Mouse (Mus musculus): Measurements from ENCODE around the gene Dnah7a. TPM values are rescaled to one million over a fixed set of nuclear protein-coding genes. Genes with fewer than 3 reads are reported as not detected.
A peak's percentile ranks its signal among the peaks of the same experiment; 100 is the strongest.
"Not testable (repeated sequence)": the region's sequence is repeated elsewhere in the genome, so short reads cannot be mapped to it uniquely, and the experiment has no call there.

The Dnah7a gene
- 0.61 and 0.93 TPM in 2 replicates for polyA plus RNA-seq (2015; fragmentation: Nextera tagmentation; extraction: Ambion mirVana)

DNA sequence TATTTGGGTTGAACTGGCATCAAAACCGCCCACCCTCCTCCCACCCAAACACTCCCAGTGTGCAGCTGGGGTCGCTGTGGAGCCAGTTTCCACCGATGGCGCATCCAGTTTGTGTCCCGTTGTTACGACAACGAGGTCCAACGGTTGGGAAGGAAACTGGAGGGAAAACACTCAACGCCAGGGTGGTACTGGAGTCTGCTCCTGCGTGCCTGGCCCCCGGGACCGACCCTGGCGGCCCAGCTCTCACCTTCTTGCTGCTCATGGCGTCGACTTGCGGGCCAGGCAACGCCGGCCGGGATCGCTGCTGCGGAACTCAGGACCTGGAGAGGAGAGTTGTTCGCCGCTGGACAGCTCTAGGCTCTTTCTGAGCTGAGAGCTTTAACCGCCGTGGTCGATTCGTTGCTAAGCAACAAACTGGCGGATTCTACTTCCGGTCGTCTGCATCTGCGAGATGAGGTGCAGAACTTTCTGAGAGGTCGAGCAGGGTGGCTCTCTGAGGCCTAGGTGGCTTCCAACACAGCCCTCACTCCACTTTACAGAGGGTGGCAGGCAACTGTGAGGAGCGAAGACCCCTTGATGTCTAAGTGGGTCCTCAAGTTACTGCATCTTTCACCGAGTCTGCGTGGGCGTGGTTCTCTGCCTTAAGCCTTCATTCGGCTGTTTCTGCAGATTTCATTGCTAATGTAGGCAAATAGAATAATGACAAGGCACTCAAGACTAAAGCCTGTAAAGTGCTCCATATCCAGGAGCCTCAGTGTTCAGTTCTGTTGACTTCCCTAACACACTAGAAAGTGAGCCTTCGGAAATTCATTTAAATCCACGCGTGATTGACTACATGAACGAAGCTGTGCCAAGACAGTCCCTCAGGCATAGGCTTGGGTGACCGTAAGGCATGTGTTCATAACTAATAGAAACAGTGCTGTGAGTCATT is at the start of gene Dnah7a:
TSS of gene Dnah7a (minus strand) at position 354 of the 931 bp plus-strand sequence.
- no peak within 1 kb of the TSS for H3K9ac ChIP-seq
- H3K27ac ChIP-seq, result no peak within 1 kb of the TSS
- H3K9me3 ChIP-seq, result no peaks in the 10 kb centered on the region
- H3K4me2 ChIP-seq, result peak within 1 kb of the TSS; percentile 90
- no peaks in the 10 kb centered on the region for H3K36me3 ChIP-seq
- no peaks in the 10 kb centered on the region for H3K27me3 ChIP-seq
- 14% methylated on average over 42 of the region's 42 CpGs for WGBS
- H3K4me1 ChIP-seq, result peaks cover 4% of the 10 kb centered on the region; the same call in 1 of the 2 replicates
- peak within 1 kb of the TSS; percentile 49 for H3K4me3 ChIP-seq
- no peak for ATAC-seq (ENCODE audit: insufficient number of reproducible peaks, low FRiP score, low TSS enrichment, low read depth)

DNA sequence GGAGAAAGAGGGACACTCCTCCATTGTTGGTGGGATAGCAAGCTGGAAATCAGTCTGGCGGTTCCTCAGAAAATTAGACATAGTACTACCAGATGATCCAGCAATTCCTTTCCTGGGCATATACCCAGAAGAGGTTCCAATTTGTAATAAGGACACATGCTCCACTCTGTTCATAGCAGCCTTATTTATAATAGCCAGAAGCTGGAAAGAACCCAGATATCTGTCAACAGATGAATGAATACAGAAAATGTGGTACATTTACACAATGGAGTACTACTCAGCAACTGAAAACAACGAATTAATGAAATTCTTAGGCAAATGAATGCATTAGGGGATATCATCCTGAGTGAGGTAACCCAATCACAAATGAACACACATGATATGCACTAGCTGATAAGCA is 46.9 kb upstream of the Dnah7a start:
- not testable (repeated sequence) for H3K27me3 ChIP-seq; H3K4me3 ChIP-seq; H3K36me3 ChIP-seq; H3K27ac ChIP-seq; H3K9me3 ChIP-seq; H3K9ac ChIP-seq; H3K4me2 ChIP-seq; H3K4me1 ChIP-seq; ATAC-seq (ENCODE audit: insufficient number of reproducible peaks, low FRiP score, low TSS enrichment, low read depth)
- 90% methylated on average over 2 of the region's 2 CpGs for WGBS

DNA sequence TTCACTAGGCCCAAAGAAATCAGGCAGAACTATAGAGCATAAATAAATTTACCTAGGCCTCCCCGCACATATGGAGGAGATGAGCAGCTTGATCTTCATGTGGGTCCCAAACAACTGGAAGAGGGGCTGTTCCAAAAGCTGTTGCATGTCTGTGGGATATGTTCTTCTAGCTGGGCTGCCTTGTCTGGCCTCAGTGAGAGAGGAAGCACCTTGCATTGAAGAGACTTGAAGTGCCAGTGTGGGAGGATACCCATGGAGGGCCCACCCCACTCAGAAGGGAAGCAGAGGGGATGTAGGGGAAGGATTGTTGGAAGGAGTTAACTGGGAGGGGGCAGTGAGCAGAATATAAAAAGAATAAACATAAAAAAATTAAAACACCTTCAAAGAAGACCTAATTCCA is 44.6 kb upstream of the Dnah7a start:
- H3K4me2 ChIP-seq, result no peak overlapping the region
- no peaks in the 10 kb centered on the region for H3K27me3 ChIP-seq
- H3K27ac ChIP-seq, result no peak overlapping the region
- H3K36me3 ChIP-seq, result no peaks in the 10 kb centered on the region
- WGBS, result 70% methylated on average over 1 of the region's 1 CpGs
- H3K4me1 ChIP-seq, result no peaks in the 10 kb centered on the region
- no peak overlapping the region for H3K9ac ChIP-seq
- ATAC-seq (ENCODE audit: insufficient number of reproducible peaks, low FRiP score, low TSS enrichment, low read depth), result no peak
- H3K9me3 ChIP-seq, result no peaks in the 10 kb centered on the region
- no peak overlapping the region for H3K4me3 ChIP-seq

DNA sequence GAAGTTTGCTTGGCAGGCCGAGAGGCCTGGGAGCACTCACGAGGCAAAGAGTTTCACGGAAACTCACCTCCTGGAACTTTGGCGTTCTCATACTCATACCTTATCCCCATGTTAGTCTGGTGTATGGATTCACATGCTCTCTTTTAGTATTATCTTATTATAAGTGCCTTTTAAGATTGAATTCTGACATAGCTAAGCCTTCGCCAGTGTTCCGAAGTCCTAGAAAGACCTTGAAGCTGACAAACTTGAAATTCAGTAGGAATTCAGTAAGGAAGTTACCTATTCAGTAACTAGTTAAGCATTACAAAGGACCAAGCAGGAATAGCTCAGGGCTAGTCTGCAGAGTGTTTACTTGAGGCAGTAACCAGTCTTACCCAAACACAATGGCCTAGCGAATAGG is 44.1 kb upstream of the Dnah7a start:
- H3K9ac ChIP-seq; H3K4me3 ChIP-seq; H3K9me3 ChIP-seq; H3K4me1 ChIP-seq; H3K27me3 ChIP-seq; H3K36me3 ChIP-seq; ATAC-seq (ENCODE audit: insufficient number of reproducible peaks, low FRiP score, low TSS enrichment, low read depth); H3K27ac ChIP-seq; H3K4me2 ChIP-seq: not testable (repeated sequence)
- WGBS, result 85% methylated on average over 7 of the region's 7 CpGs

DNA sequence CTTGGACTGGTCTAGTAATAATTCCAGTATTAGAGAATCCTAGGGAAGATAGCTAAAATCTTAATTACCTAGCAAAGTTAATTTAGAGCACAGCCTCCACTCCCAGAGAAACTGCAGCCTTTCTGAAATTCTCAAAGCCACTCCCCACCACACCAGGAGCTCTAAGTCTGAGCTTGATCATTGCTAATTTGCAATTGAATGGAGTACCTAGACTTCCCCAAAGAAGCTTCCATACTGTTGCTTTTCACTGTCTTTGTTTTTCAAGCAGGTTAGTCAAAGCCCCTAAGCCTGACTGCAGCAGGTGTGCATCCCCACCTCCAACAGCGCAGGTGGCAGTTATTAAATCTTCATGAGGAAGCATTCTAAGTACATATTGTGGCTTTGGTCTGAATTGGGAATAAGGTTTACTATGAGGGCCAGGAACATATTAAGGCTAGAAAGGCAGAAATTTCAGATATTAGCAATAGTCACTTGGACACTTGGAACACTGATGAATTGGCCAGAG is 43.3 kb upstream of the Dnah7a start:
- not testable (repeated sequence) for H3K9ac ChIP-seq; ATAC-seq (ENCODE audit: insufficient number of reproducible peaks, low FRiP score, low TSS enrichment, low read depth); H3K4me1 ChIP-seq; H3K4me3 ChIP-seq; H3K27ac ChIP-seq; H3K9me3 ChIP-seq; H3K36me3 ChIP-seq; H3K4me2 ChIP-seq; H3K27me3 ChIP-seq
- WGBS, result 73% methylated on average over 1 of the region's 1 CpGs

DNA sequence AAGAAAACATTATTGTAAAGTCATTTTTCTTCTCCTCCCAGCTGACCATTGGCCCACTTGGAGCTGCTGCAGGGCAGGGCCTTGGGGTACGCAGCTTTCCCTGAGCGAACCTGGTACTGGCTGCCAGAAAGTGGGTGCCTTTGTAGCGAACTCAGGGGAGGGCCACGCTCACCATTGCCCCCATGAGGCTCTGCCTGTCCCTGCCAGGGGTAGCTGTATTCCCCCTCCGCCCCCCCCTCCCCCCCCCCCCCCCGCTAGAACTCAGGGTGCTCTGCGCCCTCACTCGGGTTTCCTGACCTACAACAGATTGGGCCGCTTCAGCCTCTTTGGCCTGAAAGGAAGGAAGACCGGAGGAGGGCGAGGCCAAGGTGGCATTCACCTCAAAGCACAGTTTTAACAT is 42.0 kb upstream of the Dnah7a start:
- no peak overlapping the region for H3K27ac ChIP-seq
- H3K9me3 ChIP-seq, result no peaks in the 10 kb centered on the region
- no peaks in the 10 kb centered on the region for H3K4me1 ChIP-seq
- H3K9ac ChIP-seq, result no peak overlapping the region
- WGBS, result 39% methylated on average over 8 of the region's 11 CpGs
- ATAC-seq (ENCODE audit: insufficient number of reproducible peaks, low FRiP score, low TSS enrichment, low read depth), result no peak
- H3K36me3 ChIP-seq, result no peaks in the 10 kb centered on the region
- H3K27me3 ChIP-seq, result no peaks in the 10 kb centered on the region
- H3K4me2 ChIP-seq, result no peak overlapping the region
- no peak overlapping the region for H3K4me3 ChIP-seq

DNA sequence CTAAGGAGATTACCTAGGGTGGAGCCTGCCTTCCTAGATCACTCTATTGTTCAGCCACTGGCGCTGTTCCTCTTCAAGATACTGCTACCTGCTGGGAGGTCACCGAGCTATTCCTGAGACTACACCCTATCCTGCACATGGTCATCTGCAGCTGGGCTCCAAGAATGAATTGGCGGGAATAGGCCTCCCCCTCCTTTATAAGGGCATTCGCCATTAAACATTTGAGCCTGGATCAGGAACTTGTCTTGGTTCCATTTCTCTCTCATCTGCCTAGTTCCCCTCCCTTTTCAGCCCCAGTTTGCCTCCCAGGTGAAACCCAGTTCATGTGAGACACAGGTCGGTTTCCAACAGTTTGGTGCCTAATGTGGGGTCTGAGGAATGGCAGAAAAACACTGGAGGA is 39.4 kb upstream of the Dnah7a start:
- Histone ChIP-seq H3K9me3 (no peaks in the 10 kb centered on the region), H3K27me3 (no peaks in the 10 kb centered on the region), H3K27ac (no peak overlapping the region), H3K9ac (no peak overlapping the region), H3K4me2 (no peak overlapping the region), H3K4me3 (no peak overlapping the region), H3K36me3 (no peaks in the 10 kb centered on the region), H3K4me1 (no peaks in the 10 kb centered on the region)
- 82% methylated on average over 5 of the region's 5 CpGs for WGBS
- no peak for ATAC-seq (ENCODE audit: insufficient number of reproducible peaks, low FRiP score, low TSS enrichment, low read depth)

DNA sequence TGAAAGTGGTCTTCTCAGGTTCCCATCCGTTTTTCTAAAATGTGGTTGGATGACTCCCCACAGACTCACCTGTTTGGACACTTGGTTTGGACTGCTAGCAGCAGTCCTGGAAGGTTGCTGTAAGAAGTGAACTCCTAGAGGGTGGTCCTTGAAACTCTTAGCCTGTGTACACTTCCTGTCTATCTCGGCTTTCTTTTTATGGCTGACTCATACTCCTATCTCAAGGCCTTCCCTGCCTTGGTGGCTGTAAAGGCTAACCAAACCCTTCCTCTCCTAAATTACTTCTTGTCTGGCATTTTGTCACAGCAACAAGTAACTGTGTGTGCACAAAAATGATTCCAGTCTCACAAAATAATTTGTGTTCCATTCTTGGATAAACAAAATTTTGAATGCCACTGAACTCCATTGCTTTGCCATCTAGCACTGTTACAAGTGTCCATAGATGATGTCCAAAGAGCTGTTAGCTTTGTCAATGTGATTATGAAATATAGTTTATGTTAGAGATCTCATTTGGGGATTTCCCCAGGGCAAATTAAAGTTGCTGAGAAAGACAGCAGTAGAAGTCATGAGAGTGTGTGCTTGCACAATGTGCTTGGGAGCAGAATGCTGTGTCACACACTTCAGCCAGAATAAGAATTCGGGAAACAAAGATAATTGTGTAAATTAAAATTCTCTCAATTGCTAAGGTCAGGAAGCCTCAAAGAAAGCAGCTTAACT is 35.3 kb upstream of the Dnah7a start:
- no peak overlapping the region for H3K4me3 ChIP-seq
- H3K27me3 ChIP-seq, result no peaks in the 10 kb centered on the region
- ATAC-seq (ENCODE audit: insufficient number of reproducible peaks, low FRiP score, low TSS enrichment, low read depth), result no peak
- H3K4me1 ChIP-seq, result no peaks in the 10 kb centered on the region
- WGBS, result 68% methylated on average over 3 of the region's 3 CpGs
- H3K36me3 ChIP-seq, result no peaks in the 10 kb centered on the region
- H3K27ac ChIP-seq, result no peak overlapping the region
- H3K4me2 ChIP-seq, result no peak overlapping the region
- H3K9ac ChIP-seq, result no peak overlapping the region
- H3K9me3 ChIP-seq, result no peaks in the 10 kb centered on the region

DNA sequence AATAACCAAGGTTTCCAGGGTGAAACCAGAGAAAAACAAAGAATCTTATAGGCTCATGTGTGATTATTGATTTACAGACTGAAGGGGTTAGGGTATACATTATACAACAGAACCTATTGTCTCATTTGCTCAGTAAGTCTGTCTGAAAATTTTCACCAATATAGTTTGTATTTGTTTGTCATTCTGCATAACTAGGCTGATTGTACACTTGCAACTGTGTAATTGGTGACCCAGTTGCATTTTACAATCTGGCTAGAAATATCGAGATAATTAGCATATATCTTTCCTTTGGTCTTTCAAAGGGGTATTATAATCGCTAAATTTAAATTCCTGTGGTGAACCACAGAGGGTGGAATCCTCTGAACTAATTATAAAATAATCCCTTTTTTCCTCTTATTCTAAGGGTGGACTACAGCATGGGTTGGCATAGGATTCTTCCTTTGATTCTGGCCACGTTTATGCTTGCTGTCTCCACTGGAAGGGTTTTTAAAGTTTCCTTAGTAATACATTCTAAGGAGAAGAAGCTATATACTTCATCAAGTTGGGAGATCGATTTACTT is 34.3 kb upstream of the Dnah7a start:
- Histone ChIP-seq H3K9ac (no peak overlapping the region), H3K9me3 (no peaks in the 10 kb centered on the region), H3K4me2 (no peak overlapping the region), H3K27ac (no peak overlapping the region), H3K4me1 (no peaks in the 10 kb centered on the region), H3K36me3 (no peaks in the 10 kb centered on the region), H3K4me3 (no peak overlapping the region), H3K27me3 (no peaks in the 10 kb centered on the region)
- ATAC-seq (ENCODE audit: insufficient number of reproducible peaks, low FRiP score, low TSS enrichment, low read depth), result no peak
- 69% methylated on average over 4 of the region's 4 CpGs for WGBS

DNA sequence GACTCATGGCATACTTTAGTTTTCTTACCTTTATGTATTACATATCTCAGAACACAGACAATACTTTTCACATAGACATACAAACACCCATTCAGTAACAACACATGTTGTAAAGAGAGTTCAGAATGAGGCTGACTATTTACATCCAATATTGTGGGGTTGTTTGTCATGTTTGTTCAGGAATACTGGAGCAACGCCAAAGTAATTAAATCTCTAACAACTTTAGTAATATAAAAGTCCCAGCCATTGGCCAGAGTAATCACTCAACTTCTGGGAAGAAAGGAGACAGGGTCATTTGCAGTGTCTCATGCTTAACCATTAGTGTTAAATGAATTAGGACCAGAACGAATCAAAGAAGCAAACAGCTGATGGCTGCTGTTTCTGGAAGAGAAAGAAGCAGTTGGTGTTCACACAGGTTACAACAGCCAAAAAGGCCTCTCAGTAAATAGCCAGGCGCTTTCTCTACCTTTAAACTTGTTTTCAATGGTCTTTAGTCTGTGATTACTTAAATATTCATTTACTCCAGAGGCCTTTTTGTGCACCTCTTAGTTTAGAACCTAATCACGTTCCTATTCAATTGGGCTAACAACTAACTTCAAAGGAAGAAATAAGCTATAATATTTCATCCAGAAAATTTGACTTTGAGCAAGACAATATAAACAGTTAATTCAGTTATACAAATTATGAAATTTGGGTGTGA is 33.6 kb upstream of the Dnah7a start:
- 36% methylated on average over 4 of the region's 4 CpGs for WGBS

DNA sequence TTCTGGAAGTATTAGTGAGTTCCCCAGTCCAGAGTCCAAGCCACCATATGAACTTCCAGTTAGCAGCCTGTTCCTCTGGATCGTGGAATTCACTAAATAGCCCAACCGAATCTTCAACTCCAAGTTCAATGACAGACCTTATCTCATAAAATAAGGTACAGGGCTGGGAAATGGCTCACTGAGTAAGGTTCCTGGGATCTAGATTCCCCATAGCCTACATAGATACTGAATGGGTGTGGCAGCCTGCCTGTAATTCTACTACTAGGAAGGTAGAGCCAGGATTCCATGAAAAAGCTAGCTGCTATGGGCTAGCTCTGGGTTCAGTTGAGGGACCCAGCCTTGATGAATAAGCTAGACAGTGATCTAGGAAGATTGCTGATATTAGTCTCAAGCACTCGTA is 30.0 kb upstream of the Dnah7a start:
- no peaks in the 10 kb centered on the region for H3K9me3 ChIP-seq
- ATAC-seq (ENCODE audit: insufficient number of reproducible peaks, low FRiP score, low TSS enrichment, low read depth), result no peak
- H3K9ac ChIP-seq, result no peak overlapping the region
- H3K4me2 ChIP-seq, result no peak overlapping the region
- H3K27me3 ChIP-seq, result no peaks in the 10 kb centered on the region
- H3K27ac ChIP-seq, result no peak overlapping the region
- 82% methylated on average over 3 of the region's 3 CpGs for WGBS
- H3K4me1 ChIP-seq, result no peaks in the 10 kb centered on the region
- H3K36me3 ChIP-seq, result no peaks in the 10 kb centered on the region
- no peak overlapping the region for H3K4me3 ChIP-seq

More for the DNA sequence above, 33.6 kb upstream of the Dnah7a start:
- not testable (repeated sequence) for H3K4me3 ChIP-seq; H3K36me3 ChIP-seq; ATAC-seq (ENCODE audit: insufficient number of reproducible peaks, low FRiP score, low TSS enrichment, low read depth); H3K27me3 ChIP-seq; H3K9me3 ChIP-seq; H3K4me2 ChIP-seq; H3K4me1 ChIP-seq; H3K27ac ChIP-seq; H3K9ac ChIP-seq
